Mouse (Mus musculus) mouse embryonic stem cell (cell line): ENCODE measurements at regions not wholly inside any gene's neighbourhood (a gene's known extent, or its start where the extent isn't known, plus 50 kb on each side); places are given as distances from the start of the nearest gene placed in this dataset.

Source experiments
- in situ Hi-C, 2 experiments: fragments of 300-500 bp; cut with MboI; formaldehyde crosslinking; loops; 1 replicate in 1 of 2; 3 replicates in 1 of 2; pipeline ENCODE4 v1.14.3; 2019 to 2020; ENCODE audit warnings: low sequenced_read_pairs in 2 of 2, low pct_unique_long_range_greater_than_20kb in 1 of 2, mixed read lengths in 1 of 2; ENCODE audit not compliant: unreplicated experiment in 1 of 2

GRCm38 (mm10) chr17:67569865-67570264, 62.7 kb downstream of the Lrrc30 start:
- in situ Hi-C loops, result loop anchor here in 1 of 2 experiments (10.0 kb wide), 1 partner anchor 275 kb away; no protein-coding TSS in a partner anchor

- in situ Hi-C loops, result no loop called here
These were observed 66.3 kb downstream of the Lrrc30 start for GRCm38 (mm10) chr17:67566216-67566615.

GRCm38 (mm10) chr17:67565746-67566145, 66.8 kb downstream of the Lrrc30 start:
- in situ Hi-C loops, result no loop called here

- in situ Hi-C loops, result no loop called here
These were observed 67.7 kb downstream of the Lrrc30 start for GRCm38 (mm10) chr17:67564845-67565244.

GRCm38 (mm10) chr17:67563036-67563435, 69.5 kb downstream of the Lrrc30 start:
- in situ Hi-C loops, result no loop called here

GRCm38 (mm10) chr17:67561802-67562201, 70.7 kb downstream of the Lrrc30 start:
- in situ Hi-C loops, result no loop called here

- in situ Hi-C loops, result no loop called here
These were observed 75.1 kb downstream of the Lrrc30 start for GRCm38 (mm10) chr17:67557351-67557870.

- in situ Hi-C loops, result no loop called here
These were observed 79.9 kb downstream of the Lrrc30 start for GRCm38 (mm10) chr17:67552581-67553139.

GRCm38 (mm10) chr17:67548966-67549700, 83.4 kb downstream of the Lrrc30 start:
- in situ Hi-C loops, result no loop called here

GRCm38 (mm10) chr17:67544410-67544809, 88.1 kb downstream of the Lrrc30 start:
- in situ Hi-C loops, result no loop called here

GRCm38 (mm10) chr17:67532331-67532730, 100.2 kb downstream of the Lrrc30 start:
- in situ Hi-C loops, result no loop called here

GRCm38 (mm10) chr17:67520848-67521411, 111.6 kb downstream of the Lrrc30 start:
- in situ Hi-C loops, result no loop called here

GRCm38 (mm10) chr17:67515601-67516147, 116.8 kb downstream of the Lrrc30 start:
- in situ Hi-C loops, result no loop called here

GRCm38 (mm10) chr17:67514387-67515241, 117.9 kb downstream of the Lrrc30 start:
- in situ Hi-C loops, result no loop called here

- in situ Hi-C loops, result no loop called here
These were observed 119.6 kb downstream of the Lrrc30 start for GRCm38 (mm10) chr17:67512699-67513450.

- in situ Hi-C loops, result no loop called here
These were observed 120.5 kb downstream of the Lrrc30 start for GRCm38 (mm10) chr17:67512008-67512407.

GRCm38 (mm10) chr17:67509921-67510320, 122.6 kb downstream of the Lrrc30 start:
- in situ Hi-C loops, result no loop called here

- in situ Hi-C loops, result no loop called here
These were observed 123.4 kb downstream of the Lrrc30 start for GRCm38 (mm10) chr17:67509091-67509618.
